Mouse (Mus musculus) thymus, adult 2 months (tissue): ENCODE results near the gene R3hcc1l.

Experiments
- CTCF ChIP-seq: fragments of 200-500 bp; IDR thresholded peaks from 2 replicates; pipeline ENCODE4 v1.5.1; 2012; ENCODE audit warnings: mild to moderate bottlenecking, control low read depth, low read length, moderate library complexity, borderline replicate concordance; ENCODE audit not compliant: control insufficient read depth, poor library complexity, insufficient read depth; ENCODE audit errors: extremely low read depth
- POLR2A ChIP-seq: fragments of 200-500 bp; IDR thresholded peaks from 2 replicates; pipeline ENCODE4 v1.6.1; 2012; ENCODE audit warnings: mild to moderate bottlenecking, low read length, control low read depth, moderate library complexity; ENCODE audit not compliant: control insufficient read depth, poor library complexity, insufficient read depth; ENCODE audit errors: extremely low read depth

- TF ChIP-seq POLR2A, result no peak
- no peak for TF ChIP-seq CTCF
These were observed 1.2 kb downstream of the R3hcc1l start for GRCm38 (mm10) chr19:42519760-42520159.
